Mouse (Mus musculus): ENCODE results near the gene Tubb3. TPM values are rescaled to one million over a fixed set of nuclear protein-coding genes. Genes with fewer than 3 reads are reported as not detected.
A peak's percentile ranks its signal among the peaks of the same experiment; 100 is the strongest.

Tubb3 gene
- total and polyA plus RNA-seq, 3 experiments, result 1.8 to 3.1 (median 2.2) TPM

DNA sequence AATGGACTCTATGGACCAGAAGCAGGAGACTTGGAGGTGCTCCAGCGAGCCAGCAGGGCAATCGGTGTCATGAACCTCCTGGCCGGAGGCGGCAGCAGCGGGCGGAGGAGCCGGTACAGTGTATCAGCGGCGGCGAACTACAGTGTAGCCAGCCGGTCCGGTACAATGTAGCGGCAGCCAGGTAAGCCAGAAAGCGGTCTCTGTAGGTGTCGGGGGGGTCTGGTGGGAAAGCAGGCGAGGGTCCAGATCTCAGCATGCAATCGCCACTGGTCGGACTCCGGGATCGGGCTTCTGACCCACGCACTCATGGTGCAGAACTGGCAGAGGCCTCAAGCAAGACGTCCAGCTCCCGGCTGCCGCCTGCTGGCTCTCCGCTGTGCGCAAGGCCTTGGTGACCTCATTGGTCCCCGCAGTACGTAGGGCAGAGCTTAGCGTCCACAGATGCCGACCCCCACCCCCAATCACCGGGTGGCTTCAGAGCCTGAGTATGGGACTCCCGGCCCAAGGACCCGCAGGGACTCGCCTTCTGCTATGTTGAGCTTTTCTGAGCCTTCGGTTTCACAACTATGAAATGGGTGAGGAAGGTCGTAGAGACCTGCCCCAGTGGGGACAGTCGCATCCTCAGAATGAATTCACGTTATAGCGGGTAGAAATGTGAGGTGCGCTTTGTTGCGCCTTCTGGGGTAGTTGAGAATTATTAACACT, 31.8 kb downstream of the Tubb3 start (continued):
- TF ChIP-seq TCF12 (IDR thresholded peaks at IDR 0.05; ENCODE audit: low read depth, low read length), result peak; percentile 66
- TF ChIP-seq ETS1 (conservative IDR thresholded peaks at IDR 0.05; ENCODE audit: low read depth, low read length), result peak; percentile 33; the same call in 1 of the 2 replicates
- no peak for TF ChIP-seq MEF2A (IDR thresholded peaks at IDR 0.05; ENCODE audit: borderline replicate concordance, low read depth, low read length)
- TF ChIP-seq CHD2 (IDR thresholded peaks at IDR 0.05; ENCODE audit: low read length), result peak; percentile 71; the same call in 1 of the 2 replicates
- TF ChIP-seq TBP (conservative IDR thresholded peaks at IDR 0.05; ENCODE audit: low read depth, low read length), result peak; percentile 55; the same call in 1 of the 2 replicates
- TF ChIP-seq MYC (IDR thresholded peaks at IDR 0.05; ENCODE audit: low read depth, low read length), result 0 out of 2 replicates have a peak, but pooled peaks have one; percentile 48
- peak; percentile 64 for TF ChIP-seq ZMIZ1 (IDR thresholded peaks at IDR 0.05; ENCODE audit: low read depth, low read length)
- peak; percentile 46 for TF ChIP-seq SIN3A (IDR thresholded peaks at IDR 0.05; ENCODE audit: low read length)
- 0 out of 2 replicates have a peak, but pooled peaks have one; percentile 21 for TF ChIP-seq MAZ (IDR thresholded peaks at IDR 0.05; ENCODE audit: low read depth, low read length)

DNA sequence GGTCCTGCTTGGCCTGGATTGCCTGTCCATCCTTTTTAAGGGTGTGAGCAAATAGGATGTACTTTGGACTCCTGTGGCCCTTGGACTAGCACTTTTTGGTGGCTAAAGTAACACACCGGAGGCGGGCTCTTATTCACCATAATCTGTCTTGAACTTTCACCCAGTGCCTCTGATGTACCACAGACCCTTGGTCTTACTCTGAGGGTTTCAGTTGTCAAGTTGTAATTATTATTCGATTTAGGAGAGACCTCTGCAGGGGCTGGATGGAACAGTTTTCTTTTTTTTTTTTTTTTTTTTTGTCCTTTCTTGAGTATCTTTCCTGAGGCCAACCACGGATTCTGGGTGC, 32.3 kb downstream of the Tubb3 start:
- no peak overlapping the region for H3K27ac ChIP-seq (ENCODE audit: insufficient read depth, low read depth)
- in situ Hi-C loops (cut with MboI; ENCODE audit: low pct_ligation_motif_present, low pct_unique_long_range_greater_than_20kb, low sequenced_read_pairs), result no loop called here

DNA sequence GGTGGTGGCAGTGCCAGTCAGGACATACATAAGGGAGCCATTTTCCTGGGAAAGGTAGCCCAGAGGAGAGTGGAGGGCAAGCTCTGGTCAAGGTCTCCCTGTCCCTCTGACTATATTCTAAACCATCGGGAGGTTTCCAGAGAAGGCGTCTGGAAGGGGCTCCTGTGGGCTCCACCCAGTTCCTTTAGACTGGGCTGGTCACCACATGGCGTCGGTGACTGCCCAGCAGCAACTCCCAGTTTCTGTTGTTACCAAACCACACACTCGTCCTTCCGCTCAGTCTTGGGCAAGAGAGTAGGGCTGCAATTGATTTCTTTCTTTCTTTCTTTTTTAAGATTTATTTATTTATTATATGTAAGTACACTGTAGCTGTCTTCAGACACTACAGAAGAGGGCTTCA, 32.9 kb downstream of the Tubb3 start:
- Histone ChIP-seq H3K36me3 (replicated peaks in 1 of 2; ENCODE audit: control insufficient read depth in 1 of 2, insufficient read depth in 1 of 2, low read length in 1 of 2) (peaks cover 0 to 24% of the 10 kb centered on the region in 2 experiments), H3K79me2 (replicated peaks; ENCODE audit: control insufficient read depth, extremely low read depth, insufficient read depth, poor library complexity, severe bottlenecking) (no peaks in the 10 kb centered on the region), H3K4me1 (ENCODE audit: control insufficient read depth in 1 of 2, insufficient read depth in 2 of 2) (peaks cover 10 to 13% of the 10 kb centered on the region in 2 experiments), H3K27ac (ENCODE audit: insufficient read depth, low read depth) (no peak overlapping the region), H3K9me3 (replicated peaks; ENCODE audit: low read length) (peaks cover 7% of the 10 kb centered on the region), H3K4me3 (replicated peaks in 1 of 3; ENCODE audit: low read depth in 2 of 3, low read length in 2 of 3, poor library complexity in 1 of 3) (peak overlapping the region in 2 of 3 experiments; percentile 57 to 83), H3K9ac (ENCODE audit: insufficient read depth, low read depth) (peak overlapping the region; percentile 79), H3K27me3 (replicated peaks) (no peaks in the 10 kb centered on the region), H3K4me2 (ENCODE audit: insufficient read depth, low read depth, poor library complexity, severe bottlenecking) (peak overlapping the region; percentile 67)
- no peak for DNase-seq (ENCODE audit: extremely low read depth)
- dilution Hi-C loops (cut with MboI; ENCODE audit: extremely low pct_ligation_motif_present, extremely low pct_unique_long_range_greater_than_20kb, low sequenced_read_pairs) (no loop called here), in situ Hi-C loops (cut with MboI; ENCODE audit: low pct_ligation_motif_present, low pct_unique_long_range_greater_than_20kb, low sequenced_read_pairs) (no loop called here)
- TF ChIP-seq MAFK (IDR thresholded peaks at IDR 0.05; ENCODE audit: insufficient replicate concordance, low read length), result no peak
- TF ChIP-seq CTCF (conservative IDR thresholded peaks at IDR 0.05 in 1 of 2, IDR thresholded peaks at IDR 0.05 in 1 of 2; ENCODE audit: low read depth in 2 of 2, low read length in 2 of 2), result no peak
- TF ChIP-seq SMC3 (IDR thresholded peaks at IDR 0.05; ENCODE audit: low read depth, low read length), result no peak
- no peak for TF ChIP-seq JUND (conservative IDR thresholded peaks at IDR 0.05; ENCODE audit: low read depth, low read length)
- no peak for TF ChIP-seq EP300 (IDR thresholded peaks at IDR 0.05; ENCODE audit: low read length)
- no peak for TF ChIP-seq USF1 (IDR thresholded peaks at IDR 0.05; ENCODE audit: low read depth, low read length)
- TF ChIP-seq RCOR1 (conservative IDR thresholded peaks at IDR 0.05; ENCODE audit: low read depth, low read length), result no peak
- no peak for TF ChIP-seq JUN (IDR thresholded peaks at IDR 0.05; ENCODE audit: insufficient read depth, low read depth, low read length)
- TF ChIP-seq E2F4 (IDR thresholded peaks at IDR 0.05; ENCODE audit: insufficient replicate concordance, low read depth, low read length), result no peak
- TF ChIP-seq MAZ (IDR thresholded peaks at IDR 0.05; ENCODE audit: low read depth, low read length), result no peak
- TF ChIP-seq PAX5 (IDR thresholded peaks at IDR 0.05; ENCODE audit: low read length), result no peak
- TF ChIP-seq NELFE (IDR thresholded peaks at IDR 0.05; ENCODE audit: low read depth, low read length), result no peak
- TF ChIP-seq ELF1 (IDR thresholded peaks at IDR 0.05; ENCODE audit: low read depth, low read length), result no peak
- TF ChIP-seq CHD2 (IDR thresholded peaks at IDR 0.05; ENCODE audit: low read length), result no peak
- no peak for TF ChIP-seq SIN3A (IDR thresholded peaks at IDR 0.05; ENCODE audit: low read length)
- no peak for TF ChIP-seq GABPA (IDR thresholded peaks at IDR 0.05; ENCODE audit: insufficient replicate concordance, low read depth, low read length)

More for the DNA sequence above, 32.3 kb downstream of the Tubb3 start:
- H3K27me3 ChIP-seq (replicated peaks), result no peaks in the 10 kb centered on the region
- peaks cover 7% of the 10 kb centered on the region for H3K9me3 ChIP-seq (replicated peaks; ENCODE audit: low read length)
- H3K9ac ChIP-seq (ENCODE audit: insufficient read depth, low read depth), result peak overlapping the region; percentile 79
- H3K36me3 ChIP-seq (replicated peaks in 1 of 2; ENCODE audit: control insufficient read depth in 1 of 2, insufficient read depth in 1 of 2, low read length in 1 of 2), result peaks cover 0 to 22% of the 10 kb centered on the region in 2 experiments
- no peaks in the 10 kb centered on the region for H3K79me2 ChIP-seq (replicated peaks; ENCODE audit: control insufficient read depth, extremely low read depth, insufficient read depth, poor library complexity, severe bottlenecking)
- peak overlapping the region; percentile 57 to 83 (median 59) for H3K4me3 ChIP-seq (replicated peaks in 1 of 3; ENCODE audit: low read depth in 2 of 3, low read length in 2 of 3, poor library complexity in 1 of 3)
- peak; percentile 10 for DNase-seq (ENCODE audit: extremely low read depth)
- TF ChIP-seq MXI1 (IDR thresholded peaks at IDR 0.05; ENCODE audit: low read depth, low read length) (0 out of 2 replicates have a peak, but pooled peaks have one; percentile 2), MYC (IDR thresholded peaks at IDR 0.05; ENCODE audit: low read depth, low read length) (no peak), SIN3A (IDR thresholded peaks at IDR 0.05; ENCODE audit: low read length) (peak; percentile 40; the same call in 1 of the 2 replicates), ZNF384 (IDR thresholded peaks at IDR 0.05; ENCODE audit: low read depth, low read length) (peak; percentile 88), NRF1 (IDR thresholded peaks at IDR 0.05; ENCODE audit: low read depth, low read length) (no peak)
- dilution Hi-C loops (cut with MboI; ENCODE audit: extremely low pct_ligation_motif_present, extremely low pct_unique_long_range_greater_than_20kb, low sequenced_read_pairs), result no loop called here
- H3K4me2 ChIP-seq (ENCODE audit: insufficient read depth, low read depth, poor library complexity, severe bottlenecking), result peak overlapping the region; percentile 67
- peaks cover 10 to 13% of the 10 kb centered on the region in 2 experiments for H3K4me1 ChIP-seq (ENCODE audit: control insufficient read depth in 1 of 2, insufficient read depth in 2 of 2)
